Mouse (Mus musculus) hindbrain, embryonic 14.5 days (tissue): ENCODE measurements around the gene Spata3. TPM values are rescaled to one million over a fixed set of nuclear protein-coding genes. Genes with fewer than 3 reads are reported as not detected.
"Not testable (repeated sequence)": the region's sequence is repeated elsewhere in the genome, so short reads cannot be mapped to it uniquely, and the experiment has no call there.

Experiments used
- ATAC-seq: fragments of 200-750 bp; cut with Nextera tagmentation; 2 replicates; pipeline ENCODE4 v1.8.0; 2017; ENCODE audit warnings: moderate number of reproducible peaks, mild to moderate bottlenecking, moderate TSS enrichment, moderate library complexity; ENCODE audit not compliant: low FRiP score
- DNase-seq: peaks from one replicate; pipeline ENCODE4 v3.0.0-alpha.2; 2015; ENCODE audit warnings: low spot score
- H3K27ac ChIP-seq: fragments of 300-500 bp; sonication (generic); 2 replicates; pipeline ENCODE4 v1.5.1; 2014; ENCODE audit warnings: mild to moderate bottlenecking, moderate library complexity
- H3K27me3 ChIP-seq: fragments of 300-500 bp; sonication (generic); 2 replicates; pipeline ENCODE4 v1.6.1; 2014; ENCODE audit warnings: mild to moderate bottlenecking, low read length, mixed read lengths; ENCODE audit not compliant: control insufficient read depth, insufficient read depth
- H3K36me3 ChIP-seq: fragments of 300-500 bp; sonication (generic); replicated peaks from 2 replicates; pipeline ENCODE4 v1.6.1; 2014; ENCODE audit not compliant: control insufficient read depth, insufficient read depth
- H3K4me1 ChIP-seq: fragments of 300-500 bp; sonication (generic); replicated peaks from 2 replicates; pipeline ENCODE4 v1.6.1; 2014; ENCODE audit warnings: antibody characterized with exemption, low read length, mixed read lengths; ENCODE audit not compliant: control insufficient read depth, insufficient read depth
- H3K4me2 ChIP-seq: fragments of 300-500 bp; sonication (generic); replicated peaks from 2 replicates; pipeline ENCODE4 v1.6.1; 2014; ENCODE audit warnings: mild to moderate bottlenecking, moderate library complexity
- H3K4me3 ChIP-seq: fragments of 300-500 bp; sonication (generic); replicated peaks from 2 replicates; pipeline ENCODE4 v1.5.1; 2014; ENCODE audit warnings: mild to moderate bottlenecking, low read length
- H3K9ac ChIP-seq: fragments of 300-500 bp; sonication (generic); 2 replicates; pipeline ENCODE4 v1.6.1; 2014
- H3K9me3 ChIP-seq: fragments of 300-500 bp; sonication (generic); 2 replicates; pipeline ENCODE4 v1.6.1; 2016; ENCODE audit warnings: low read length; ENCODE audit not compliant: control insufficient read depth
- WGBS: fragments of 180-500 bp; shearing (Covaris S2); extraction: QIAGEN DNeasy Blood & Tissue Kit; methylation state at CpG from one replicate; pipeline ENCODE4 v1.1.7; 2014; 5-methylcytosine and 5-hydroxymethylcytosine counted together
- polyA plus RNA-seq: library from polyadenylated mRNA; unstranded; fragments of >200 nt; fragmentation: Nextera tagmentation; extraction: Ambion mirVana; gene quantifications from 2 replicates; pipeline ENCODE4 v1.2.1, GENCODE M21; 2014

The Spata3 gene
- polyA plus RNA-seq, 1 experiment from 2014 or later = 0.31 TPM

- not testable (repeated sequence) for DNase-seq, H3K9me3 ChIP-seq, H3K9ac ChIP-seq, H3K36me3 ChIP-seq, H3K4me2 ChIP-seq, H3K4me1 ChIP-seq, H3K27ac ChIP-seq, ATAC-seq, H3K4me3 ChIP-seq
- peaks cover 17% of the 10 kb centered on the region for H3K27me3 ChIP-seq
- WGBS = 96% methylated on average over 9 of the region's 9 CpGs
Observed at GRCm38 (mm10) chr1:86015758-86016157, 858 bp upstream of the Spata3 start.

GRCm38 (mm10) chr1:86018235-86019055 lies 1.8 kb downstream of the Spata3 start:
- H3K27ac ChIP-seq = 0 out of 2 replicates have a peak overlapping the region, but pooled peaks have one; percentile 7

GRCm38 (mm10) chr1:86021365-86021989 lies 4.9 kb downstream of the Spata3 start:
- H3K4me3 ChIP-seq = no peak overlapping the region
- no peak for DNase-seq

More at GRCm38 (mm10) chr1:86018235-86019055, 1.8 kb downstream of the Spata3 start:
- H3K9ac ChIP-seq = peak overlapping the region; percentile 72
- H3K36me3 ChIP-seq = no peaks in the 10 kb centered on the region
- H3K9me3 ChIP-seq = no peaks in the 10 kb centered on the region
- DNase-seq = peak; percentile 77
- peak overlapping the region; percentile 93 for H3K4me2 ChIP-seq
- no peaks in the 10 kb centered on the region; the same call in 1 of the 2 replicates for H3K4me1 ChIP-seq
- H3K4me3 ChIP-seq = peak overlapping the region; percentile 47
- peaks cover 17% of the 10 kb centered on the region for H3K27me3 ChIP-seq
- ATAC-seq = peak; percentile 78
- 2% methylated on average over 60 of the region's 60 CpGs for WGBS

GRCm38 (mm10) chr1:86032273-86032987 lies 15.8 kb downstream of the Spata3 start:
- ATAC-seq = peak; percentile 91
- 7% methylated on average over 11 of the region's 11 CpGs for WGBS
- peak overlapping the region; percentile 82 for H3K27ac ChIP-seq

More at GRCm38 (mm10) chr1:86021365-86021989, 4.9 kb downstream of the Spata3 start:
- 64% methylated on average over 11 of the region's 11 CpGs for WGBS
- Histone ChIP-seq H3K9me3 (no peaks in the 10 kb centered on the region), H3K27me3 (peaks cover 17% of the 10 kb centered on the region), H3K36me3 (no peaks in the 10 kb centered on the region), H3K4me1 (no peaks in the 10 kb centered on the region; the same call in 1 of the 2 replicates), H3K4me2 (no peak overlapping the region), H3K9ac (no peak overlapping the region), H3K27ac (no peak overlapping the region)
- no peak for ATAC-seq

GRCm38 (mm10) chr1:86038191-86038951 lies 21.8 kb downstream of the Spata3 start:
- ATAC-seq = no peak
- H3K36me3 ChIP-seq = no peaks in the 10 kb centered on the region
- H3K4me3 ChIP-seq = no peak overlapping the region
- H3K9me3 ChIP-seq = peaks cover 5% of the 10 kb centered on the region; the same call in 1 of the 2 replicates
- no peaks in the 10 kb centered on the region for H3K27me3 ChIP-seq
- no peak overlapping the region for H3K27ac ChIP-seq
- H3K4me2 ChIP-seq = no peak overlapping the region
- 77% methylated on average over 3 of the region's 3 CpGs for WGBS
- DNase-seq = no peak
- no peak overlapping the region for H3K9ac ChIP-seq
- H3K4me1 ChIP-seq = no peaks in the 10 kb centered on the region

More at GRCm38 (mm10) chr1:86032273-86032987, 15.8 kb downstream of the Spata3 start:
- Histone ChIP-seq H3K9ac (no peak overlapping the region), H3K4me2 (no peak overlapping the region), H3K27me3 (no peaks in the 10 kb centered on the region), H3K36me3 (no peaks in the 10 kb centered on the region), H3K4me3 (no peak overlapping the region), H3K9me3 (no peaks in the 10 kb centered on the region), H3K4me1 (no peaks in the 10 kb centered on the region)
- DNase-seq = peak; percentile 50

GRCm38 (mm10) chr1:86040131-86040530 lies 23.5 kb downstream of the Spata3 start:
- DNase-seq (no peak), ATAC-seq (no peak)
- H3K9ac ChIP-seq = no peak overlapping the region
- peaks cover 13% of the 10 kb centered on the region for H3K27me3 ChIP-seq
- 65% methylated on average over 4 of the region's 4 CpGs for WGBS
- no peak overlapping the region for H3K27ac ChIP-seq
- H3K4me2 ChIP-seq = no peak overlapping the region
- H3K9me3 ChIP-seq = peaks cover 5% of the 10 kb centered on the region; the same call in 1 of the 2 replicates
- no peaks in the 10 kb centered on the region for H3K36me3 ChIP-seq
- H3K4me3 ChIP-seq = no peak overlapping the region
- H3K4me1 ChIP-seq = no peaks in the 10 kb centered on the region

DNA sequence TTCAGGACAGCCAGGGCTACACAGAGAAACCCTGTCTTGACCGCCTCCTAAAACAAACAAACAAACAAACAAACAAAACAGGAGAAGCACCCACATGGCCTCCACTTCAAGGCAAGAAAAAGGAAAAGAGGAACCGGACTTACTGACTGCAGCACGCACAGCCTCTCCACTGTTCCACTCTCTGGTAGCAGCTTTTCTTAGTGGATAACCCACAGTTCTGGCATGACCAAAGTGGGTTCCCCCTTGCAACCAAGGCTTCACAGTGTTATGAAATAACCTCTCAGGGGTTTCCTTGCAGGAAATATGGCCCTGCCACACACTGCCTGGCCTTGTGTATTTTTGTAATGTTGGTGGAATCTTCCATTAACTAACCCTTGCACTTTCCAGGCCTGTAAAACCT lies 24.2 kb downstream of the Spata3 start:
- Histone ChIP-seq H3K36me3 (no peaks in the 10 kb centered on the region), H3K4me1 (0 out of 2 replicates have a peak, but pooled peaks cover 3% of the 10 kb centered on the region), H3K4me2 (no peak overlapping the region), H3K9me3 (peaks cover 5% of the 10 kb centered on the region; the same call in 1 of the 2 replicates), H3K9ac (no peak overlapping the region), H3K27ac (no peak overlapping the region), H3K4me3 (no peak overlapping the region), H3K27me3 (peaks cover 17% of the 10 kb centered on the region)
- DNase-seq (no peak), ATAC-seq (no peak)
- 94% methylated on average over 3 of the region's 3 CpGs for WGBS

DNA sequence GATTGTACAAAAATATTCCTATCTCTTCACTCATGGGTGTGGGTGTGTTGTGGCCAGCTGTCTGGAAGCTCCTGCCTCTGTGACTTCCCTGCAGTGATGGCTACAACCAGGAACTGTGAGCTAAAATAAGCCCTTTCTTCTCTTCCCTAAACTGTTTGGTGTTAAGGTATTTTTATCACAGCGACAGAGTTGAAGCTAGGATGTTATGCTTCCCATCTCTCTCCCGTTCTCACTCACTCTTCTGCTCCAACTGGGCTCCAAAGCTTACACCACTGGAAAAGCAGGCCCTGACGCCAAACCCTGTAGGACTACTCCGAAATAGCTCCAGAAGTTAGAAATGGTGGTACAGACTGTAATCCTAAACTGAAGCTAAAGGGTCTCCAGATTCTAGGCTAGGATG lies 28.4 kb downstream of the Spata3 start:
- H3K4me3 ChIP-seq = peak overlapping the region; percentile 68; the same call in 1 of the 2 replicates
- DNase-seq (no peak), ATAC-seq (no peak)
- H3K36me3 ChIP-seq = no peaks in the 10 kb centered on the region
- 63% methylated on average over 4 of the region's 4 CpGs for WGBS
- no peak overlapping the region for H3K9ac ChIP-seq
- peaks cover 7% of the 10 kb centered on the region; the same call in 1 of the 2 replicates for H3K4me1 ChIP-seq
- no peak overlapping the region for H3K27ac ChIP-seq
- H3K27me3 ChIP-seq = peaks cover 44% of the 10 kb centered on the region
- peak overlapping the region; percentile 98 for H3K4me2 ChIP-seq
- H3K9me3 ChIP-seq = peaks cover 5% of the 10 kb centered on the region; the same call in 1 of the 2 replicates
